Mouse (Mus musculus) liver, embryonic 14.5 days (tissue): ENCODE results near the gene Ttll6. TPM values are rescaled to one million over a fixed set of nuclear protein-coding genes. Genes with fewer than 3 reads are reported as not detected.

Experiments
- ATAC-seq: fragments of 200-750 bp; cut with Nextera tagmentation; 2 replicates; pipeline ENCODE4 v1.8.0; 2017; ENCODE audit warnings: moderate number of reproducible peaks, mild to moderate bottlenecking, moderate library complexity; ENCODE audit not compliant: insufficient read depth
- DNase-seq, 3 experiments: peaks; one replicate each; pipeline ENCODE4 v3.0.0-alpha.2; 2012 to 2013; ENCODE audit warnings: low read depth in 3 of 3, low spot score in 3 of 3
- H3K27ac ChIP-seq: fragments of 300-500 bp; sonication (generic); 2 replicates; pipeline ENCODE4 v1.5.1; 2014; ENCODE audit warnings: moderate library complexity, mild to moderate bottlenecking, control low read depth, inconsistent platforms
- H3K27me3 ChIP-seq: fragments of 300-500 bp; sonication (generic); 2 replicates; pipeline ENCODE4 v1.6.1; 2014; ENCODE audit warnings: mild to moderate bottlenecking, low read length, moderate library complexity; ENCODE audit not compliant: control insufficient read depth, insufficient read depth
- H3K36me3 ChIP-seq: fragments of 300-500 bp; sonication (generic); replicated peaks from 2 replicates; pipeline ENCODE4 v1.6.1; 2014; ENCODE audit warnings: low read depth; ENCODE audit not compliant: control insufficient read depth, insufficient read depth
- H3K4me1 ChIP-seq, 2 experiments: fragments of 200-500 bp in 1 of 2; fragments of 300-500 bp in 1 of 2; sonication (generic) in 1 of 2; replicated peaks; 2 replicates each; pipeline ENCODE4 v1.6.1; 2012 to 2014; ENCODE audit warnings: antibody characterized with exemption in 1 of 2, inconsistent platforms in 1 of 2, low read length in 1 of 2; ENCODE audit not compliant: control insufficient read depth in 2 of 2, insufficient read depth in 2 of 2
- H3K4me2 ChIP-seq: fragments of 300-500 bp; sonication (generic); 2 replicates; pipeline ENCODE4 v1.6.1; 2014; ENCODE audit warnings: low read depth, mild to moderate bottlenecking, control low read depth, moderate library complexity
- H3K4me3 ChIP-seq, 2 experiments: fragments of 200-500 bp in 1 of 2; fragments of 300-500 bp in 1 of 2; sonication (generic) in 1 of 2; 2 replicates each; pipeline ENCODE4 v1.5.1; 2012 to 2014; ENCODE audit warnings: low read depth in 2 of 2, low read length in 2 of 2, mild to moderate bottlenecking in 2 of 2, control low read depth in 1 of 2, inconsistent platforms in 1 of 2, moderate library complexity in 1 of 2; ENCODE audit not compliant: insufficient read depth in 1 of 2
- H3K9ac ChIP-seq: fragments of 300-500 bp; sonication (generic); replicated peaks from 2 replicates; pipeline ENCODE4 v1.6.1; 2014; ENCODE audit warnings: mild to moderate bottlenecking, control low read depth, moderate library complexity
- H3K9me3 ChIP-seq: fragments of 300-500 bp; sonication (generic); 2 replicates; pipeline ENCODE4 v1.6.1; 2016; ENCODE audit warnings: low read length, mixed read lengths; ENCODE audit not compliant: control insufficient read depth
- CTCF ChIP-seq: IDR thresholded peaks from 2 replicates; pipeline ENCODE4 v1.5.1; 2016; ENCODE audit warnings: antibody characterized with exemption, low read depth, control low read depth
- EP300 ChIP-seq: IDR thresholded peaks from 2 replicates; pipeline ENCODE4 v1.6.1; 2016; ENCODE audit warnings: antibody characterized with exemption, low read depth
- WGBS: fragments of 180-500 bp; shearing (Covaris S2); extraction: QIAGEN DNeasy Blood & Tissue Kit; methylation state at CpG from one replicate; pipeline ENCODE4 v1.1.7; 2014; ENCODE audit not compliant: insufficient replicate concordance; 5-methylcytosine and 5-hydroxymethylcytosine counted together
- polyA plus RNA-seq, 2 experiments: library from polyadenylated mRNA; depleted of rRNA in 1 of 2; stranded (reverse) in 1 of 2; unstranded in 1 of 2; fragments of >200 nt; fragmentation: Nextera tagmentation in 1 of 2; extraction: Ambion mirVana in 1 of 2; gene quantifications; 2 replicates each; pipeline versions ENCODE4 v1.2.1 to v1.2.3; 2012 to 2014

Ttll6 gene
- polyA plus RNA-seq, 2 experiments, result not detected

- peaks cover 99% of the 10 kb centered on the region for H3K27me3 ChIP-seq
- no peak for DNase-seq
- no peak within 1 kb of the TSS for H3K27ac ChIP-seq
- H3K4me2 ChIP-seq, result no peak within 1 kb of the TSS
- H3K4me3 ChIP-seq, result no peak within 1 kb of the TSS
- ATAC-seq, result no peak
- no peaks in the 10 kb centered on the region for H3K9me3 ChIP-seq
- no peak within 1 kb of the TSS for H3K9ac ChIP-seq
- no peaks in the 10 kb centered on the region for H3K36me3 ChIP-seq
- no peak for TF ChIP-seq EP300
- WGBS, result 2% methylated on average over 34 of the region's 35 CpGs
- H3K4me1 ChIP-seq, result no peaks in the 10 kb centered on the region
These were observed 60.2 kb downstream of the Ttll6 start, which contains the start of gene Hoxb13 for GRCm38 (mm10) chr11:96193521-96194400. TSS of gene Hoxb13 (plus strand) at chr11:96194316.

DNA sequence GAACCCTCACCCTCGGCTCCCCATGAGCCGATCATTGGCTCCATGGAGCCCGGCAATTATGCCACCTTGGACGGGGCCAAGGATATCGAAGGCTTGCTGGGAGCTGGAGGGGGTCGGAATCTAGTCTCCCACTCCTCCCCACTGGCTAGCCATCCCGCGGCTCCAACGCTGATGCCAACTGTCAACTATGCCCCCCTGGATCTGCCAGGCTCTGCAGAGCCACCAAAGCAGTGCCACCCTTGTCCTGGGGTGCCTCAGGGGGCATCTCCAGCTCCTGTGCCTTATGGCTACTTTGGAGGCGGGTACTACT is 60.8 kb downstream of the Ttll6 start:
- Histone ChIP-seq H3K4me3 (no peak overlapping the region), H3K36me3 (no peaks in the 10 kb centered on the region), H3K4me2 (no peak overlapping the region), H3K4me1 (no peaks in the 10 kb centered on the region), H3K9me3 (no peaks in the 10 kb centered on the region), H3K27me3 (peaks cover 99% of the 10 kb centered on the region), H3K9ac (no peak overlapping the region), H3K27ac (no peak overlapping the region)
- under 1% methylated on average over 10 of the region's 10 CpGs for WGBS
- no peak for DNase-seq
- ATAC-seq, result no peak
- no peak for TF ChIP-seq EP300
- TF ChIP-seq CTCF, result no peak

DNA sequence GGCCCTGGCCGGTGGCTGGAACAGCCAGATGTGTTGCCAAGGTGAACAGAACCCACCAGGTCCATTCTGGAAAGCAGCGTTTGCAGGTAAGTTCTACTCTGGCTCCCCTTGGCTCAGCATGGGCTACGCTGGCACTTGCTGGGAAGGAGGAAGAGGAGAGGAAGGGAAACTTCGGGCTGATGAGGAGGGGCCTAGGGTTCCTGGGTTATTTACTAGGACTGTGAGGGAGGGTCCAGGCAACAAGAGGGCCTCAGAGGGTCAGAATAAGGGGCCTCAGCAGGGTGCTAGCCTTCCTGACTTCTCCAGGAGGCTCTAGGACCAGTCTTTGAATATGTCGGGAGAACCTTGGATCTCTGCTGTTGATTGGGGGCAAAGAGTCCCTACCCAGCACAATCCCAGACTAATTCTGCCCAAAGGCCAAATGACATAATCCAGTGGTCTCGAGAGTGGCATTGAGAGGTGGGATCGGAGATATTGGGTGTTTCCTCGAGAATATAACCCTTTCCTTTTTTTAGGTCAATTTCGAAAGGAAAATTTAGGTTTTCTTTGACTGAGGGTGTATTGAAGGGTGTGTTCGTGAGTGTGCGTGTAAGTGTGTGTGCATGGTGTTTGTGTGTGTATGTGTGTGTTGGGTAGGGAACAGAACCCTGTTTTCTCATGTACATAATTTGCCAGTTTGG is 61.5 kb downstream of the Ttll6 start:
- WGBS, result 10% methylated on average over 11 of the region's 11 CpGs
- H3K4me3 ChIP-seq, result no peak overlapping the region

DNA sequence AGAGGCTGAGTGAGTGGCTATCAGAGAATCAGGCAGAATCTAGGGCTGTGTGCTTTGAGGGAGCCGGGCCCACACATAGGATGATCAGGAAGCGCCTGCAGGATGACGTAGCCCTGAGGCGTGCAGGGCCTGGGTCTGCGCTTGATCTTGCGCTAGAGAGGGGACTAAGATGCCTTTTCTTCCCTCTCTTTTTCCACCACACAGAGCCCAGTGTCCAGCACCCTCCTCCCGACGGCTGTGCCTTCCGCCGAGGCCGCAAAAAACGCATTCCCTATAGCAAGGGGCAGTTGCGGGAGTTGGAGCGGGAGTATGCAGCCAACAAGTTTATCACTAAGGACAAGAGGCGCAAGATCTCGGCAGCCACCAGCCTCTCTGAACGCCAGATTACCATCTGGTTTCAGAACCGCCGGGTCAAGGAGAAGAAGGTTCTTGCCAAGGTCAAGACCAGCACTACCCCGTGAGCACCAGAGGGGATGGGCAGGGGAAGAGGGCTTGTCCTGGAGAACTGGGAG is 62.2 kb downstream of the Ttll6 start:
- no peak for TF ChIP-seq EP300
- no peak for TF ChIP-seq CTCF
- Histone ChIP-seq H3K9ac (no peak overlapping the region), H3K27ac (no peak overlapping the region), H3K4me3 (no peak overlapping the region), H3K4me1 (no peaks in the 10 kb centered on the region), H3K9me3 (no peaks in the 10 kb centered on the region), H3K27me3 (peaks cover 99% of the 10 kb centered on the region), H3K36me3 (no peaks in the 10 kb centered on the region), H3K4me2 (no peak overlapping the region)
- 2% methylated on average over 20 of the region's 20 CpGs for WGBS
- no peak for ATAC-seq
- no peak for DNase-seq

More for the DNA sequence above, 61.5 kb downstream of the Ttll6 start:
- Histone ChIP-seq H3K27me3 (peaks cover 99% of the 10 kb centered on the region), H3K27ac (no peak overlapping the region), H3K9me3 (no peaks in the 10 kb centered on the region), H3K9ac (no peak overlapping the region), H3K4me2 (no peak overlapping the region), H3K36me3 (no peaks in the 10 kb centered on the region), H3K4me1 (no peaks in the 10 kb centered on the region)
- no peak for DNase-seq
- no peak for TF ChIP-seq CTCF
- ATAC-seq, result no peak

DNA sequence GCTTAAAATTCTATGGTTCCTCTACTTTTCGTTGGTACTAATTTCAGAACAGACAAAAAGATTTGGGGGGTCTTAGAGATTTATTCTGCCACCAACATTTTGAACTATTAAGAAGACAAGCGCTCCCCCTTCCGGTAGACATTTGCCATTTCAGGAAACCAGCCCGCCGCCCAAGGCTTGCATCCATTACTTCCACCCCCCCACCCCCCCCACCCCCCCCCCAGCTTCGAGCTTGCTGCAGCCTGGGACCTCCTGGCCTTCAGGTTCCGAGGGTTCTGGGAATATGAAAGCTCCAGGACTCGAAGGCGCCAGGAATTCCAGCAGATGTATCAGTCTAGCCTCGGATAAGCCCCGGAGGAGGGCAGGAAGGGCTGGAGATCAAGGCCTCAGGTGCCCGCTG is 65.1 kb downstream of the Ttll6 start:
- Histone ChIP-seq H3K4me3 (no peak overlapping the region), H3K4me1 (no peaks in the 10 kb centered on the region), H3K27ac (no peak overlapping the region), H3K4me2 (no peak overlapping the region), H3K27me3 (peaks cover 99% of the 10 kb centered on the region), H3K36me3 (no peaks in the 10 kb centered on the region), H3K9me3 (no peaks in the 10 kb centered on the region), H3K9ac (no peak overlapping the region)
- no peak for ATAC-seq
- no peak for DNase-seq
- 2% methylated on average over 12 of the region's 12 CpGs for WGBS
- TF ChIP-seq CTCF (0 out of 2 replicates have a peak, but pooled peaks have one; percentile 17), EP300 (no peak)
